ENCODE assay signal across 16 mouse cellular contexts in genomic region chr1:153280411-153280810, GRCm38 (mm10). TPM values are rescaled to one million over a fixed set of nuclear protein-coding genes. Genes with fewer than 3 reads are reported as not detected.
DNase-seq lines count a peak whose midpoint lies in the region; ATAC-seq lines count a peak whose summit lies in the region.
"Had no signal": no experiment of that assay in that cellular context is flagged by ENCODE, and none has a peak within 500 bp of the region (broad histone marks: within the 10 kb centered on the region; RNA-seq: fewer than 3 reads in every experiment).

No protein-coding gene starts in this region.

- H3K4me1 ChIP-seq in lung, embryonic 15.5 days: peaks cover 45% of the 10 kb centered on the region
- peaks cover 88% of the 10 kb centered on the region for H3K4me1 ChIP-seq in heart, embryonic 13.5 days

- no peaks in the 10 kb centered on the region for H3K27me3 ChIP-seq in lung, embryonic 15.5 days
- no peaks in the 10 kb centered on the region for H3K27me3 ChIP-seq in heart, embryonic 13.5 days (replicated peaks)
- H3K27me3 ChIP-seq: embryonic facial prominence, embryonic 15.5 days; hindbrain, embryonic 15.5 days; liver, embryonic 12.5 days had no signal

- H3K4me2 ChIP-seq in lung, embryonic 15.5 days: no peak overlapping the region
- peak overlapping the region; percentile 63 for H3K4me2 ChIP-seq in heart, embryonic 13.5 days
- H3K4me2 ChIP-seq: embryonic facial prominence, embryonic 15.5 days; hindbrain, embryonic 15.5 days; liver, embryonic 12.5 days had no signal

- DNase-seq in cerebellum, postnatal 36 days: peak; percentile 9 to 27
- DNase-seq in cerebellum, postnatal 4 days (ENCODE audit: low spot score in 2 of 2): no peak
- DNase-seq in lung, adult 18-20 months: no peak
- peak; percentile 64 for DNase-seq in skeletal muscle tissue, adult 2 months (ENCODE audit: low read depth, low spot score)
- DNase-seq in thymus, postnatal 10 days (ENCODE audit: low spot score in 2 of 2): no peak
- DNase-seq: thymus, adult 18-20 months had no signal

- 27% methylated on average over 5 of the region's 5 CpGs for WGBS in lung, embryonic 15.5 days
- WGBS in heart, embryonic 13.5 days: 17% methylated on average over 5 of the region's 5 CpGs

- no peaks in the 10 kb centered on the region for H3K36me3 ChIP-seq in lung, embryonic 15.5 days
- peaks cover 4% of the 10 kb centered on the region; the same call in 1 of the 2 replicates for H3K36me3 ChIP-seq in heart, embryonic 13.5 days
- H3K36me3 ChIP-seq: embryonic facial prominence, embryonic 15.5 days; hindbrain, embryonic 15.5 days; liver, embryonic 12.5 days had no signal

- no peak overlapping the region for H3K4me3 ChIP-seq in lung, embryonic 15.5 days
- H3K4me3 ChIP-seq in heart, embryonic 13.5 days: peak overlapping the region; percentile 29
- H3K4me3 ChIP-seq: embryonic facial prominence, embryonic 15.5 days; hindbrain, embryonic 15.5 days; liver, embryonic 12.5 days had no signal

- ATAC-seq in lung, embryonic 15.5 days (ENCODE audit: borderline replicate concordance, extremely low read depth, low FRiP score, low TSS enrichment): no peak
- ATAC-seq in heart, embryonic 13.5 days (ENCODE audit: extremely low read depth, insufficient number of reproducible peaks, low FRiP score, low TSS enrichment): peak; percentile 25; the same call in 1 of the 2 replicates
- ATAC-seq in erythroid progenitor cell, adult 5-6 weeks (replicated peaks; ENCODE audit: low FRiP score, poor library complexity, severe bottlenecking): no peak
- ATAC-seq: activated CD4-positive, CD25-positive, alpha-beta regulatory T cell, adult 4 months; forebrain, embryonic 16.5 days; liver, embryonic 12.5 days had no signal

- H3K9ac ChIP-seq in lung, embryonic 15.5 days: no peak overlapping the region
- H3K9ac ChIP-seq in heart, embryonic 13.5 days: peak overlapping the region; percentile 75
- H3K9ac ChIP-seq: embryonic facial prominence, embryonic 15.5 days; hindbrain, embryonic 15.5 days; liver, embryonic 12.5 days had no signal

- no peaks in the 10 kb centered on the region for H3K9me3 ChIP-seq in lung, embryonic 15.5 days
- no peaks in the 10 kb centered on the region for H3K9me3 ChIP-seq in heart, embryonic 13.5 days
- H3K9me3 ChIP-seq: embryonic facial prominence, embryonic 15.5 days; G1E; hindbrain, embryonic 15.5 days; liver, embryonic 12.5 days had no signal

- 0 out of 2 replicates have a peak overlapping the region, but pooled peaks have one; percentile 1 for H3K27ac ChIP-seq in lung, embryonic 15.5 days
- peak overlapping the region; percentile 92 for H3K27ac ChIP-seq in heart, embryonic 13.5 days (replicated peaks)
- H3K27ac ChIP-seq: embryonic facial prominence, embryonic 15.5 days; hindbrain, embryonic 15.5 days; liver, embryonic 12.5 days; macrophage had no signal

RNA-seq across cellular contexts. Expression of gene Lamc1, which starts 52.2 kb away (rescaled TPM):
- 120 and 122 TPM in 2 replicates for polyA plus RNA-seq in lung, embryonic 15.5 days (2015; fragmentation: Nextera tagmentation; extraction: Ambion mirVana)
- polyA plus RNA-seq in heart, embryonic 13.5 days (2015; fragmentation: Nextera tagmentation; extraction: Ambion mirVana): 75.3 and 78.2 TPM in 2 replicates
- total RNA-seq in erythroid progenitor cell, adult 5-6 weeks (2015; ENCODE audit: low replicate concordance): 1.1 and 4.2 TPM in 2 replicates
- total RNA-seq in erythroid progenitor cell, adult 5-6 weeks (2017; ENCODE audit: low replicate concordance): 0.64 TPM in 1 of 2 replicates, not detected in the other

Comparison
In these comparisons a context has a peak if more than half of its experiments do, and no peak if none do; other contexts are left out.
1. DNase-seq: peak in cerebellum, postnatal 36 days (2 of 2) and skeletal muscle tissue, adult 2 months (single experiment); none in cerebellum, postnatal 4 days (0 of 2), lung, adult 18-20 months (0 of 2) and thymus, postnatal 10 days (0 of 2).